Mouse (Mus musculus): Measurements from ENCODE around the gene Nr4a3. TPM values are rescaled to one million over a fixed set of nuclear protein-coding genes. Genes with fewer than 3 reads are reported as not detected.

The Nr4a3 gene
- polyA plus RNA-seq, 1 experiment = 0.92 TPM

- DNase-seq (ENCODE audit: low read depth) = no peak
Observed at GRCm38 (mm10) chr4:48110331-48110730, 65.4 kb downstream of the Nr4a3 start.

GRCm38 (mm10) chr4:48116191-48116590 is 71.2 kb downstream of the Nr4a3 start:
- no peak for DNase-seq (ENCODE audit: low read depth)

GRCm38 (mm10) chr4:48124416-48124772 is 79.4 kb downstream of the Nr4a3 start:
- DNase-seq (ENCODE audit: low read depth) = no peak

DNA sequence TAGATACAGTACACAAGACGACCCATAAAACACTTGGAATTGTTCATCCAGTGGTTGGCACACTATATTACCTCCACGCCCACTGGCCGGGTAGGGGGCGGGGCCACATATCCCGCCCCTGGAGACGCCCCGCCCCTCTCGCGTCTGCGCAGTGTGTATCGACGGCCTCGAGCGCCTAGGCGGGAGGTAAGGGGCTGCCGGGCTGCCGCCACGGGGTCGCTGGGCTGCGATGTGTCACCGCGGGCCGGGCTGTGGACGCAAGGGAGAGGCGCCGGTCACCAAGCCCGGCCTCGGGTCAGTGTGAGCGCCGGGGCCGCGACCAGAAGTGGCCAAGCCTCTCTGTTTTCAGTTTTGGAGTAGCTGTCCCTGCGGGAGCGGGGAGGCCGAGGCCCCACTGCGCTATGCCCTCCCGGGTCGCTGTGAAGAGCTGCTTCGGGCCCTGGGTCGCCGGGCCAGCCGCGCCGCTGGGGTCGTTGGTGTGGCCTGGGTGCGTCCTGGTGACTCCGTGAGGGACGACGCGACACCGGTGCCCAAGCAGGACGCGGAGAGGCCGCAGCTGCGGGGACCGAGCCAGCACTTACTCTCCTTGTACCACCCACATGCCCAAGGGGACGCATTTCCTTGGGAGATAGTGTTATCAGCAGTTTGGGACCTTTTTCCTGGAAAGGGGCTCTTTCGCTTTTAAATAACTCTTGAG is 80.0 kb downstream of the Nr4a3 start, which contains the start of gene Stx17:
Gene Stx17 (plus strand): TSS at position 143 of the 697 bp plus-strand sequence.
- no peak for DNase-seq (ENCODE audit: low read depth)

DNA sequence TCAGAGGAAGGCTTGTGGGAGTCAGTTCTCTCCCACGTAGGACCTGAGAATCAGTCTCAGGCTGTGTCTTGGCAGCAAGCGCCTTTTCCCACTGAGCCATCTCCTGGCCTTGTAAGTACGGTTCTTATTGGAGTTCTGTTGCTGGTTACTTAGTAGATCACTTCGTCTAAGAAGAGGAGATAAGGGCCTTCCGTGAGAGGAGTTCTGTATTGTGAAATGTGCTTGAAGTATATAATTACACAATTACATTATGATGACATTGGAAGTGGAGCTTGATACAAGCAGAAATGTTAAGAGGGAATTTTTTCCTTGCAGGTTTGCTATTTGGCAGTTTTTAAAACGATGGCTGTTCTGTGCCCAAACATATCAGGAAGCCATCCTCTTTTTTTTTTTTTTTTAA is 85.4 kb downstream of the Nr4a3 start:
- DNase-seq (ENCODE audit: low read depth) = no peak

- no peak for DNase-seq (ENCODE audit: low read depth)
Observed at GRCm38 (mm10) chr4:48131606-48132005, 86.7 kb downstream of the Nr4a3 start.

- DNase-seq (ENCODE audit: low read depth) = no peak
Observed at GRCm38 (mm10) chr4:48132721-48133120, 87.8 kb downstream of the Nr4a3 start.

Other genes starting within 250 kb of the Nr4a3 start
- gene Stx17, start 79.8 kb downstream of the Nr4a3 start, polyA plus RNA-seq (2012; rRNA removed) = 9.8 TPM in 2 replicates
- 21.6 and 23.0 TPM in 2 replicates for gene Erp44, start 234.4 kb downstream of the Nr4a3 start, polyA plus RNA-seq (2012; rRNA removed)
- gene Invs, start 234.6 kb downstream of the Nr4a3 start, polyA plus RNA-seq (2012; rRNA removed) = 4.5 and 5.3 TPM in 2 replicates